Mouse (Mus musculus) cerebellum, adult (tissue): Measurements from ENCODE around the gene Kcna3.

Source experiments
- ATAC-seq: cut with Nextera tagmentation; 2 replicates; pipeline ENCODE4 v1.9.2; 2017; ENCODE audit warnings: mild to moderate bottlenecking, moderate library complexity, mixed read lengths; ENCODE audit not compliant: insufficient number of reproducible peaks, low FRiP score, low TSS enrichment

The Kcna3 gene

GRCm38 (mm10) chr3:107061468-107061867 is 25.5 kb downstream of the Kcna3 start:
- ATAC-seq: no peak

GRCm38 (mm10) chr3:107062771-107063170 is 26.8 kb downstream of the Kcna3 start:
- ATAC-seq: no peak

GRCm38 (mm10) chr3:107065510-107066095 is 29.6 kb downstream of the Kcna3 start:
- ATAC-seq: no peak

- no peak for ATAC-seq
These were observed 30.3 kb downstream of the Kcna3 start for GRCm38 (mm10) chr3:107066165-107066850.

DNA sequence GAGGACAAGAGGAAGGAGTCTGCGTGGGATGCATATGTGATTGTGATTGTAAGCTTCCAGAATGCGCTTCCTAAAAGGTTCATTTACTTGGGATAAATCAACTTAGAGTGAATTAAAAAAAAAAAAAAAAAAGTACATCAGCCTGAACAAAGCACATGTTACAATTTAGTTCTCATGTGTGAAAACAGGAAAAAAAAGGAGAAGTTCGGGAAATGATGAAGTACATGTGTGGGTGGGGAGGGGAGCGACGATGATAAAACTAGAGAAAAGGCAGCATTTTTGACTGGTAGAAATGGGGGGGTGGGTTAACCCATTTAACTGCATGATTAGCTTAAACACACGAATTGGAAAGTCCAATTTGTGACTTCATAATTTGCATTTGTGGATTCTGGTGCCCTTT is 31.3 kb downstream of the Kcna3 start:
- no peak for ATAC-seq

DNA sequence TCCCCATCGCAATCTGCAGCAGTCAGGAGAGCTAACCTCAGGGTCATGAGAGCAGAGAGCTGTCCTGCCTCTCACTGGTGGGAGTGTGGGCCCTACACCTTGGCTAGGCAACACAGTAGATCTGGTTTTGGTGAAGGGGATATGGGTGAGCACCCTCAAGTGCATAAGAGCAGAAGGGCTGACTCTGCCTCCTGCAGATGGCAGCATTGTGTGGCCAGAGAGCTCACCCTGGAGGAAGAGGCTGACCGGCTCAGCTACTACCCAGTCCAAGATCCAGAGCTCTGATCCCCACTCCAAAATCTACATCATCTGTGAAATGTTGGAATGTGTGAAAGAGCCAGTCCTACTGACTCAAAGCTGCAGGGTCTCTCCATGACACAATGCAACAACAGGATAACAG is 37.9 kb downstream of the Kcna3 start:
- no peak for ATAC-seq

GRCm38 (mm10) chr3:107075705-107076104 is 39.7 kb downstream of the Kcna3 start:
- ATAC-seq: no peak

DNA sequence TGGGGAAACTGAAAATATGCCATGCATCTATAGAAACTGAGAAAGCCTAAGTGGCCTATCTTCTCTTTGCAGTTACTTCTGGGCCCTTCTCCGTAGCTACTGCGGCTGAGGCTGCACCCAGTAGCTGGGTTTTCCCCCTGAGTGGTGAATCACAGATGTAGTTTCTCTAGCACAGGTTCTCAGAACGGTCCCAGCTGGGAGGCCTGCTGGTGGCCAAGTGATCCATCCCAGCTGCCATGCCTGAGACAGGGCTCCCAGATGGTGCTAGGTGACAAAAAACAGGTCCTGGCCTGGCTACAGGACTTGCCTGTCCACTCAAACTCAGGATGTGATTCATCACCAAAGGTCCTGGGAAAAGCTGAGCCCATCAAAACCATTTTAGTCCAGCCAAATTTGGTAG is 40.7 kb downstream of the Kcna3 start:
- ATAC-seq: no peak

- ATAC-seq: no peak
These were observed 41.1 kb downstream of the Kcna3 start for GRCm38 (mm10) chr3:107077101-107077500.

DNA sequence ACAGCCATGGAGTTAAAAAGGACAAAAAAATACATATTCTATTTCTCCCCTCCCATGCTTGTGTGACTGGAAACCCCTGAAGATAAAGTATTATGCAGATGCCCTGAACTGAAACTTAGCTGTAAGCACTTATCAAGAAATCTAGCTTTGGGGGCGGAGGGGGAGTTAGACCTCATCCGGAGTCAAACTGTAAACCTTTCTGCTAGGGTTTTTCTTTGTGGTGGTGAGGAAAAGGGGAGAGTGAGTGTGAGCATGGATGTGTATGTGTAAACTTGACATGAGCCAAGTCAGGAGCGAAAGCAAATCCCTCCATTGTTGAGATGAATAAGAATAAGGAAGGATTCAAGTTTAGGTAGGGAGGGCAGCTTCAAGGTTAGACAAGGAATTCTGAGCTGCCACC is 44.8 kb downstream of the Kcna3 start:
- no peak for ATAC-seq

DNA sequence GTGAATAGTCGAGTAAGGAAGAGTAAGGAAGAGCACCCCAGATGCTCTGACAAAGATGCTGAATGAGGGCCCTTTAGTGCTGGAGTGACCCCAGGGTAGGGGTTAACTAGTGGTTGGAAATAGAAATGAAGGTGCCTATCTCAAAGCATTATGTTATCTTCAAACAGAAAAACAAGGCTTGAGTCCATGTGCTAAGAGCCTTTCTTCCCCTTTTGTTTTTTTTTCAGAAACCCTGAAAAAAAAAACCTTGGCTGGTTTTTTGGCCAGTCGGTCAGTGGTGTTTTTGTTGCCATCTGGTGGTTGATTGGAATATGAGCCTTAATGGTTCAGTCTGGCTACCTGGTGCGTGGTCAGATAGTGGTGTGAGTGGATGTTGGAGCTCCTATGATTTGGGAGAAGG is 45.3 kb downstream of the Kcna3 start:
- ATAC-seq: peak; percentile 58

- no peak for ATAC-seq
These were observed 48.6 kb downstream of the Kcna3 start for GRCm38 (mm10) chr3:107084586-107084985.

DNA sequence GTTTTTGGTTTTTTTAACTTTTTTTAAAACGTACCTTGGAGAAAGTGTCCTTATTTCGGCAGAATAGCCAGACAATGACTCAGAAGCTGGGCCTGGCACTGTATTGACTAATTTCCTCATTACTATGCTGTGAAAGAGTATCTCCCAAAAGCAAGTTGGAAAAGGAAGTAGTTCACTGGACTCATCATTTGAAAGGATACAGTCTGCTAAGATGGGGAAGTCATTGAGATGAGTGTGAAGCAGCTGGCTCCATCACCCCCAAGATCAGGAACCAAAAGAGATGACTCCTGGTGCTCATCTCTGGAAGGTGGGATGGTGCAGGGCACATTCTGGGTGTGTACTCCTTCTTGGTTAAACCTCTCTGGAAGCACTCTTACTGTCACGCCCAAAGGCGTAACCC is 51.4 kb downstream of the Kcna3 start:
- ATAC-seq: no peak
